Mouse (Mus musculus): Measurements from ENCODE around the gene Hfe.
"Not testable (repeated sequence)": the region's sequence is repeated elsewhere in the genome, so short reads cannot be mapped to it uniquely, and the experiment has no call there.

Gene Hfe

DNA sequence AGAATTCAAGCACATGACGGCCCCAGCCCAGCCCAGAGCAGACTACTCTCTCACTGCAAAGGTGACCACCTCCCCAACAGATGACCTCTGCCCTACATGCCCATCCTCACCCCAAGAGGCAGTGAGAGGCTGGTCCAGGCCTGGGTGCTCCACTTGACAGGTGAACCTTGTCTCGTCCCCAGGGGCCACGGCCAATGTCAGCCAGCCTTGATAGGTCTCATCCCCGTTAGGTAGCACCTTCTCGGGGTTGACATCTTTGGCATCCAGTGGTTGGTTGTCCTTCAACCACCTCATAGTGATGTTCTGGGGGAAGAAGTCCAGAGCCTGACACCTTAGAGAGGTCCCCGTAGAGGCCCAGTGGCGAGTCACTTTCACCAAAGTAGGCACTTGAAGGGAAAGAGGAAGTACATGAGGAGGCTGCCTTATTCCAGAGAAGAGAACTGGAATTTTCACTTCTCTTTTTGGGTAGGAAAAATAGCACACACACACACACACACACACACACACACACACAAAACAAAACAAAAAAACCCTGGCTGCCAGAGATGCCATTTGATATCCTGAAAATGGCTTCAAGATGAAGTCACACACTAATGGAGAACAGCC is 4.8 kb downstream of the Hfe start:
- CTCF ChIA-PET, result no interaction called here
- POLR2A ChIA-PET, result interaction anchor here in 1 of 4 experiments (1.0 to 15.5 kb wide), 4 partner anchors 7 to 57 kb away, joined by 3 to 469 read pairs (median 8); partner anchors contain the start of genes Hist1h1a, Hist1h1c, Hist1h2ab and Hist1h2bb

DNA sequence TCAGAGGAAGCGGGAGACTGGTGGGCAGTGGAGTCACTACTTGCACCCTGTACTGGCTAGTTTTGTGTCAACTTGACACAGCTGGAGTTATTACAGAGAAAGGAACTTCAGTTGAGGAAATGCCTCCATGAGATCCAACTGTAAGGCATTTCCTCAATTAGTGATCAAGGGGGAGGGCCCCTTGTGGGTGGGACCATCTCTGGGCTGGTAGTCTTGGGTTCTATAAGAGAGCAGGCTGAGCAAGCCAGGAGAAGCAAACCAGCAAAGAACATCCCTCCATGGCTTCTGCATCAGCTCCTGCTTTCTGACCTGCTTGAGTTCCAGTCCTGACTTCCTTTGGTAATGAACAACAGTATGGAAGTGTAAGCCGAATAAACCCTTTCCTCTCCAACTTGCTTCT is 7.9 kb downstream of the Hfe start:
- CTCF ChIA-PET, result not testable (repeated sequence)
- POLR2A ChIA-PET, result interaction anchor here in 3 of 4 experiments (0.6 to 15.5 kb wide), 10 partner anchors 9 to 61 kb away, joined by 3 to 573 read pairs (median 16); partner anchors contain the start of genes Hist1h1c (in 3 of the 3), Hist1h2ac (in 2 of the 3), Hist1h2bb (in 2 of the 3) and Hist1h2bc (in 2 of the 3)

DNA sequence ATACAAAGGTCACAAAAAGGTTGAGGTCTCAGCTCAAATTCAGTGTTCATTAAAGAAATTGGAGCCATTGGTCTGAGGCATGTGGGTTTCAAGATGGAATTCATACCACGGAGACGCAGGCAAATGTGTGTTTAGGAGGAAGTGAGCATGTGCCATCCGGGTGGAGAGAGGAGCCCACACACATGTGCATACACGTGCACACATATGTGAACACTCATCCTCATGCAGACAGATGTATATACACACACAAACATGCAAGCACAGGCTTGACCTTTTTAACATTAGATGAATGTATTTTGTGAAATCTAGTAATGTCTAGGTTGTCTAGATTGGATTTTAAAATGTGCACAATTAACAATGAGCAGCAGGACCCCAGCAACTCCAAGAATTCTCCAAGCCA is 8.4 kb downstream of the Hfe start:
- ChIA-PET CTCF (no interaction called here), POLR2A (interaction anchor here (0.6 to 15.5 kb wide), 19 partner anchors 9 to 120 kb away, joined by 3 to 573 read pairs (median 7); partner anchors contain the start of genes Hist1h1c (in 3 of the 4), Hist1h1a (in 2 of the 4), Hist1h2ab (in 2 of the 4) and Hist1h2bb (in 2 of the 4))

DNA sequence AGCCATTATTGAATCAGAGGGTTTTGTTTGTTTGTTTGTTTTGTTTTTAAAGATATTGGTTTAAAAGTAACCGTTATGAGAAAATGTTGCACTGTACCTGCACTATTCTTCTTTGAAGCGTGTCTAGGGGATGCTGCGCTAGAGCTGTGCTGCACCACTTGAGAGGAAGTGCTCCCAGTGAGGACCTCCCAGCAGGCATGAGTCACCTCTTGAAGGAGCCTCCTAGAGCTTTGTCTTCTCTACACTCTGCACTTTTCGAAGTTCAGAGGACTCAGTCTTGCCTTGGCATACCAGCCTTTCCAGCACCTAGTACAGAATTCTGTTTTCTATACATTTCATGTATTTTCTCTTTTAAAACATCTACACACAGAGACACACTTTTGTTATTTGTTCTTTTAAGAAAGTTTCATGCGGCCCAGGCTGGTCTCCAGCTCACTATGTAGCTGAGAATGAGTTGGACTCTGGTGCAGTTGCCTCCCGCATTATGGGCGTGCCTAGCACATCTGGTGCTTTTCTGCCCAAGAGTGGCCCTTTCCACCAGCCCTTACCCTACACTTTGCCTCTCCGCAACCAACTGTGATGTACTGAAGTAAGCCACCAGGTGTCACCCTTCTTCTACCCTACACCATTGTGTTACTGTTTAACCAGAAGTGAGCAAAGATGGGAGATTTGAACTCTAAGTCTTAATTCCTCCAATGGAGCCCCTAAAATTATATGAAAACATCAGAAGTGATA is 9.7 kb downstream of the Hfe start:
- CTCF ChIA-PET, result interaction anchor here (0.6 to 1.5 kb wide), 9 partner anchors 10 to 299 kb away, joined by 3 to 7 read pairs (median 4); partner anchors contain the start of genes Hfe (in 1 of the 4) and Hist1h1a (in 1 of the 4)
- POLR2A ChIA-PET, result interaction anchor here in 3 of 4 experiments (0.6 to 15.5 kb wide), 25 partner anchors 12 to 146 kb away, joined by 3 to 573 read pairs (median 8); partner anchors contain the start of genes Hist1h1c (in 3 of the 3), Hist1h2ac (in 3 of the 3), Hist1h2bc (in 3 of the 3) and Hist1h4a (in 3 of the 3)

DNA sequence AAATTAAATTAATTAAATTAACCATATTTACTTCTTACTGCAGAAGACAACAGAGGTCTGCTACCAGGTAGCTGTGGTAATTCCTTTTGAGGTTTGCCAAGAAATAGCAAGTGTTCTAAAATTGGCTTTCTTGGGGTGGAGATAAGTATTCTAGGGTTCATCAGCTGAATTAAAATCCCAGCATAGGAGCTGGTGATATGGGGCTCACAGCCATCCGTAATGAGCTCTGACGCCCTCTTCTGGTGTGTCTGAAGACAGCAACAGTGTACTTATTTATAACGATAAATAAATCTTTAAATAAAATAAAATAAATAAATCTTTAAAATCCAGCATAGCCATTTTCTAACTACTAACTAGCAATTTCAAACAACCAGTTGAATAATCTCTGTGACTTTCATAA is 10.9 kb downstream of the Hfe start:
- ChIA-PET POLR2A (interaction anchor here in 3 of 4 experiments (1.0 to 15.5 kb wide), 25 partner anchors 9 to 292 kb away, joined by 3 to 573 read pairs (median 45); partner anchors contain the start of genes Hist1h1a (in 3 of the 3), Hist1h1c (in 3 of the 3), Hist1h2ac (in 3 of the 3) and Hist1h2bc (in 3 of the 3)), CTCF (interaction anchor here in 3 of 4 experiments (0.9 to 1.7 kb wide), 6 partner anchors 31 to 619 kb away, joined by 3 to 5 read pairs (median 4); no protein-coding TSS in a partner anchor)

DNA sequence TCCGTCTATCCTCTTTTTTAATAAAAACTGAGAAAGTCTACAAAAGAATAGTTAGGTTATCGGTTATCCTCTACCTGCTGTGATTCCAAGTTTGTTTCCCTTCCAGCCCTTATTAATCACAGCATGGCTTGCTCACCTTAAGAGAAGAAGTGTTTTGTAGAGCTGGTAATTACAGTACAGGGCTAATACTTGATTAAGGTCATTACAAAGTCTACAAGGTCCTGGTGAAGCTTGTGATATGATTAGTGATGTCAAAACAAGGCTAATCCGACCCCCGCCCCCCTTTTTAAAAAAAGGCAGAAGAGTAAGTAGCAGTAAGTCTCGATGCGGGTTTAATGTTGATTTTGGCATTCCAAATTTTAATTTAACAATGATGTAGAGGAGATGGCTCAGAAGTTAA is 11.7 kb downstream of the Hfe start:
- ChIA-PET POLR2A (interaction anchor here (0.6 to 15.5 kb wide), 98 partner anchors 8 to 1725 kb away, joined by 3 to 573 read pairs (median 10); partner anchors contain the start of genes Hist1h1c (in 4 of the 4), Hist1h2ac (in 4 of the 4), Hist1h2bc (in 4 of the 4) and Hist1h1a (in 3 of the 4)), CTCF (interaction anchor here in 2 of 4 experiments (0.9 to 2.2 kb wide), 12 partner anchors 15 to 620 kb away, joined by 3 to 23 read pairs (median 5); partner anchors contain the start of genes Hist1h2ac (in 2 of the 2), Hist1h2bc (in 2 of the 2) and Hist1h1a (in 1 of the 2))

DNA sequence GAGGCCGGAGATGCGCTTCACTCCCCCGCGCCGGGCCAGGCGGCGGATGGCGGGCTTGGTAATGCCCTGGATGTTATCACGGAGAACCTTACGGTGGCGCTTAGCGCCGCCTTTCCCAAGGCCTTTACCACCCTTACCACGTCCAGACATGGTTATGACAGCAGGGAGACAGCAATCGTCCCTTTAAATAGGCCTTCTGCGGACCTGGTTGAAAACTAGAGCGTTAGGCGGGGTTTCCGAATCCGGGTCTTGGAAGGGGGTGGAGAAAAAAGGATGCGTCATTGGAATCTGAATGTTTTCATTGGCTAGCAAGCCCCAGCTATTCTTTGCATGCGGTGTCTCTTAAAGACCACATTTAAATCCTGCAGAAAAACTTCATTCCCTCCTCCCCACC is 12.4 kb downstream of the Hfe start, which contains the start of gene Hist1h4c:
Gene Hist1h4c, minus strand, starts transcription at position 155 of the 394 bp plus-strand sequence.
- ChIA-PET CTCF (interaction anchor here (0.5 to 2.2 kb wide), 17 partner anchors 14 to 598 kb away, joined by 3 to 23 read pairs (median 5); partner anchors contain the start of genes Hist1h2ac (in 3 of the 4), Hist1h2bc (in 2 of the 4) and Hist1h1a (in 1 of the 4)), POLR2A (interaction anchor here (0.6 to 15.5 kb wide), 110 partner anchors 8 to 1944 kb away, joined by 3 to 573 read pairs (median 6); partner anchors contain the start of genes Hist1h1c (in 4 of the 4), Hist1h2ab (in 4 of the 4), Hist1h2ac (in 4 of the 4) and Hist1h2bc (in 4 of the 4))

DNA sequence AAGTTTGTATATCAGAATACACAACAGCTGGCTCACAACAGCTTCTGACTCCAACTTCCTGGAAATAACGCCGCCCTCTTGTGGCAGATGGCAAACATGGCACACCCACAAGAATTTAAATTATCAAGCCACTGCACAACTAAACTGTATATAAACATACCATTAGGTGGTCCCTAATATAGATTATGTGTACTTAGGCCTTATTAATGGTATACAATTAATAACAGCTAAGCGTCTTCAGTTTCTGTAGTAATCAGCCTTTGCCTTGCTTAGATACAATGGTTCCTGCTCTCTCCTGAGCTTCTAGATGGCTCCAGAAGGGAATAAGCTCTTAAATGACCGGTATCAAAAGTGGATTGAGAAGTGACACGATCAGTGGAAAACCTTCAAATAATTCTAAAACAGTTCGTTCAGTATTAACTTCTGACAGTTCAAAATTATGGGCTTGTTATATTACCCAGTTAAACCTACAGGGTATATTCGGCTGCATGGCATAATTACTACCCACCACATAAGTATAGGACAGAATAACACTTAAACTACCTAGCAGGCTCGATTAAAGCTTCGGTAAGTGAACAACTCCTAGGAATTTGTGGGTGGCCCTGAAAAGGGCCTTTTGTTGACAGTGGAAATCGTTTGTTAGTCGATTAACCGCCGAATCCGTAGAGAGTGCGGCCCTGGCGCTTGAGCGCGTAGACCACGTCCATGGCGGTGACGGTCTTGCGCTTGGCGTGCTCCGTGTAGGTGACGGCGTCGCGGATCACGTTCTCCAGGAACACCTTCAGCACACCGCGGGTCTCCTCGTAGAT is 13.0 kb downstream of the Hfe start:
- POLR2A ChIA-PET, result interaction anchor here (0.5 to 15.5 kb wide), 139 partner anchors 9 to 1944 kb away, joined by 3 to 573 read pairs (median 6); partner anchors contain the start of genes Hist1h1a (in 4 of the 4), Hist1h1c (in 4 of the 4), Hist1h2ab (in 4 of the 4) and Hist1h2ac (in 4 of the 4)
- CTCF ChIA-PET, result interaction anchor here (0.5 to 2.2 kb wide), 28 partner anchors 13 to 296 kb away, joined by 3 to 23 read pairs (median 4); partner anchors contain the start of genes Hist1h2ac (in 3 of the 4), Hist1h2bc (in 3 of the 4), Hist1h1a (in 1 of the 4) and Hist1h1c (in 1 of the 4)

DNA sequence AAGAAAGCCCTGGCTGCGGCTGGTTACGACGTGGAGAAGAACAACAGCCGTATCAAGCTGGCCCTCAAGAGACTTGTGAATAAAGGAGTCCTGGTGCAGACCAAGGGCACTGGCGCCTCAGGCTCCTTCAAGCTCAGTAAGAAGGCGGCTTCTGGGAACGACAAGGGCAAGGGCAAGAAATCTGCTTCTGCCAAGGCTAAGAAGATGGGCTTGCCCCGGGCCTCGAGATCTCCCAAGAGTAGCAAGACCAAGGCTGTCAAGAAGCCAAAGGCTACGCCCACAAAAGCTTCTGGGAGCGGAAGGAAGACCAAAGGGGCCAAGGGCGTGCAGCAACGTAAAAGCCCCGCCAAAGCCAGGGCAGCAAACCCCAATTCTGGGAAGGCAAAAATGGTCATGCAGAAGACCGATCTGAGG is 14.6 kb downstream of the Hfe start:
- CTCF ChIA-PET, result no interaction called here
- POLR2A ChIA-PET, result interaction anchor here (0.5 to 15.5 kb wide), 47 partner anchors 11 to 1300 kb away, joined by 3 to 573 read pairs (median 6); partner anchors contain the start of genes Hist1h2ac (in 4 of the 4), Hist1h2bc (in 4 of the 4), Hist1h1a (in 3 of the 4) and Hist1h1c (in 3 of the 4)

DNA sequence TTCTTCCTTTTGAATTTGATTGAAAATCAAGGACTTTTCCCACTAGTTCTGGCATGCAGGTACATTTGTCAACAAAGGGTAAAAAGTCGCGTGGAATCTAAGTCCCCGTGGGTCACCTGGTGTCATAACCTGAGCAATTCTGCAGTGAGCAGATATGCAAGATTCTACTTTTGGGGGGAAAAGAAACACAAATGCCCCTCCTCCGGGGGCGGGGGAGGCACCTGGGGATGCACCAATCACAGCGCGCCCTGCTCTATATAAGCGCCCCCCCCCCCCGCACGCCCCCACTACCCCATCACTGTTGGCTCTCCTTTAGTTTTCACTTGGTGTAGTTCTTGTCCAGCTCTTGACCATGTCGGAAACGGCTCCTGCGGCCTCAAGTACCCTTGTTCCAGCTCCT is 15.1 kb downstream of the Hfe start, which contains the start of gene Hist1h1t:
Gene Hist1h1t, plus strand, starts transcription at position 301 of the 400 bp plus-strand sequence.
- POLR2A ChIA-PET, result interaction anchor here (0.6 to 15.5 kb wide), 40 partner anchors 11 to 1301 kb away, joined by 3 to 573 read pairs (median 6); partner anchors contain the start of genes Hist1h2ac (in 4 of the 4), Hist1h2bc (in 4 of the 4), Hist1h1a (in 3 of the 4) and Hist1h1c (in 3 of the 4)
- CTCF ChIA-PET, result interaction anchor here in 1 of 4 experiments (0.6 kb wide), 1 partner anchor 283 kb away, joined by 5 read pairs; no protein-coding TSS in a partner anchor

DNA sequence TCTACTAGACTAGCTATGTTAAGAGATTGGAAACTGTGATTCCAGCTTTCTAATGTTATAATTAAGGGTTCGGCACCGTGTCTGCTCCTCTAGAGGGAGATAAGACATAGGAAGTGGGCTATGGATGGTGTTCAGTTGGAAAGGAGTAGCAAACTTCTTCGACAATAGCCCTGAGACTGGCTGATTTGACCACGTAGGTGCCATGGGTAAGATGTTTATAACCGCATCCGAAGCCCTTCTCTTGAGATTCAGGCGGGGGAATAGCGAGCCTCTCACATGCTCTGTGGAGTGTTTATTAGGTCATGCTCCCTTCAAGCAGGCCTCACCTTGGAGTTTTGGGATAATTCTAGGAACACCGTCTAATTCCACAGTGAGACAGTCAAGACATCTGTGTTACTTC is 15.7 kb downstream of the Hfe start:
- ChIA-PET CTCF (no interaction called here), POLR2A (interaction anchor here (0.5 to 15.5 kb wide), 14 partner anchors 10 to 466 kb away, joined by 3 to 573 read pairs (median 12); partner anchors contain the start of genes Hist1h2ac (in 3 of the 4), Hist1h2bc (in 3 of the 4), Hist1h1c (in 2 of the 4) and Hist1h2bb (in 2 of the 4))

DNA sequence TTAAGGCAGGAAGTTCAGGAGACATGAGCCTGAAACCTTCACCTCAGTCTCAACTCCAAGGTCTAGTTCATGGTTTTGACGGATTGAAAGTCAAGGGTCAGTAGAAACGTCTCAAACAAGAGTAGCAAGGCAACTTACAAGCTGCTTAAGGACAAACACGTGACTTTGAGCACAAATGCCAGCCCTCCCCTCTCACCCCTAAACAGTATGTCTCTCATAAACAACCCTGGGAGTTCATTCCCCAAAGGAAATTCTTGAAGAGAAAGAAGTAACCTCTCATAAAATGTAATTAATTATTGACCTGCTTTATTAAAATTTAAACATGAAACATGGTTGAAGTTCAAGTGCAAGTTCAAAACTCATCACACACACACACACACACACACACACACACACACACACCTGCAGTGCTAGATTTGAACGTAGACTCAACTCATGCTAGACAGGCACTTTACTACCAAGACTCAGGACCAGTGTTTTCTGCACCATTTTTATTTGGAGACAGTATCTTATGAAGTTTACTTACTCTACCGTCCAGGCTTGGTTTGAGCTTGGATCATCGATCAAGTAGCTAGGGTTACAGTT is 16.7 kb downstream of the Hfe start:
- CTCF ChIA-PET, result no interaction called here

DNA sequence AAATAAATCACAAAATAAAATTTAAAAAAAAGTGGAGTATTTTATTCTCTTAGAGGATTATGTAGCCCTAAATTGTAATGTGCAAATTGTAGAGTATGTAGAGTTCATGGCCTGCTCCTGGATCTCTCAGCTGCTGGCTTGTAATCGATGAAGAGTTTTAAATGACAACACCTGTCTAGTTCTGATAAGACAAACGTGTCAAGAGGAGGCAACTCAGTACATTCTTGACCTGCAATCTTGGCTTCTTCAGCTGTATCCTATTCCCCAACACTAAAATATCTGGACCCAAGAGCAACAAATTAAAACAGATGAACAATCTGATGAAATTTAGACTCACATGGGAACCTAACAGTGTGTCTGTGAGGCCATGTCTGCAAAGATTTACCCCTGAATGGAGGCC is 21.2 kb downstream of the Hfe start:
- ChIA-PET CTCF (no interaction called here), POLR2A (interaction anchor here in 3 of 4 experiments (0.7 to 15.5 kb wide), 10 partner anchors 8 to 134 kb away, joined by 3 to 573 read pairs (median 5); partner anchors contain the start of genes Hist1h4c (in 2 of the 3), Hist1h1a (in 1 of the 3), Hist1h1c (in 1 of the 3) and Hist1h1t (in 1 of the 3))

More for the DNA sequence above, 16.7 kb downstream of the Hfe start:
- POLR2A ChIA-PET, result interaction anchor here (0.9 to 15.5 kb wide), 12 partner anchors 9 to 139 kb away, joined by 3 to 573 read pairs (median 12); partner anchors contain the start of genes Hist1h2ac (in 3 of the 4), Hist1h2bc (in 3 of the 4), Hist1h1c (in 2 of the 4) and Hist1h2bb (in 2 of the 4)

DNA sequence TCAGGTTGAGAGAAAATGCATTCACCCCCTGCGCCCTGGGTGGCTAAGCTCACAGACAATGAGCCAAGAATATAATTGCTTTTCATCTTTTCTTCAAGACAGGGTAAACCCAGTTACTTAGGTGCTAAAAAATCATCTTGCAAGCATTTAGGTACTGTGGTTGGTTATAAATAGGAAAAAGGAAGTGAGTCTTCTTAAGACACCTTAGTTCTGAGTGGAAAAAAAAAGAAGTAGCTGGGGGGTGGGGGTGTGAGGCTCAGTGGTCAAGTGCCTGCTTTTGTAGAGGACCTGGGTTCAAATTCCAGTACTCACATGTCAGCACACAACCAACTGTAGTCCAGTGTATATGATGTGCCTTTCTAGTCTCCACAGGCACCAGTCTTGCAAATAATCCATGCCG is 21.7 kb downstream of the Hfe start:
- POLR2A ChIA-PET, result interaction anchor here in 3 of 4 experiments (0.6 to 15.5 kb wide), 14 partner anchors 8 to 218 kb away, joined by 3 to 573 read pairs (median 4); partner anchors contain the start of genes Hist1h4c (in 2 of the 3), Hist1h1a (in 1 of the 3), Hist1h1c (in 1 of the 3) and Hist1h1t (in 1 of the 3)
- CTCF ChIA-PET, result no interaction called here

DNA sequence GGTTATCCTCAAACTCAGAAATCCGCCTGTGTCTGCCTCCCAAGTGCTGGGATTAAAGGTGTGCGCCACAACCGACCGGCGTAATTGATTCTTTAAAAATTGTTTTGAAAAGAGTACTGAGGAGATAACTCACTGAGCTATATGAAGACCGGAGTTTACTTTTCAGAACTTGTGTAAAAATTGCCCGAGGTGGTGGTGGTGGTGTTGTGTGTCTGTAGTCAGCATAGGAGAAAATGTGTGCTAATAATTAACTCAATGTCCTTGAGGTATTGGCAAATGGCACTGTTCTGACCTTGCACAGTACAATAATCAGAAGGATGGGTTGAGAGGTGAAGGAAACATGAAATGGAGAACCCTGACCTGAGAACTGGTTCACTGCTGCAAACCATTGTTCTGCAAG is 22.7 kb downstream of the Hfe start:
- POLR2A ChIA-PET, result interaction anchor here in 2 of 4 experiments (1.0 to 15.5 kb wide), 9 partner anchors 9 to 107 kb away, joined by 3 to 573 read pairs (median 5); partner anchors contain the start of genes Hist1h4c (in 2 of the 2), Hist1h1a (in 1 of the 2), Hist1h1c (in 1 of the 2) and Hist1h1t (in 1 of the 2)
- CTCF ChIA-PET, result no interaction called here

All from embryonic stem cell, embryonic (primary cell).